Mouse (Mus musculus): Measurements from ENCODE around the gene Hist2h3c2.

GRCm38 (mm10) chr3:96219661-96220130 is 19.2 kb downstream of the Hist2h3c2 start, which contains the start of the genes Bola1 and Hist2h2ab:
- TF ChIP-seq CTCF (IDR thresholded peaks at IDR 0.05; ENCODE audit: low read depth) (no peak), EP300 (IDR thresholded peaks at IDR 0.05; ENCODE audit: low read depth) (peak; percentile 68)
